In genomic region chr8:111912860-111913432, GRCm38 (mm10) we compare ENCODE assay signal across 8 mouse cellular contexts. TPM values are rescaled to one million over a fixed set of nuclear protein-coding genes. Genes with fewer than 3 reads are reported as not detected.
DNase-seq lines count a peak whose midpoint lies in the region; ATAC-seq and TF ChIP-seq lines count a peak whose summit lies in the region.

No protein-coding gene starts in this region.

- H3K4me2 ChIP-seq in neural tube, embryonic 11.5 days (ENCODE audit: low read depth) = no peak overlapping the region
- H3K4me2 ChIP-seq in hindbrain, embryonic 11.5 days (replicated peaks; ENCODE audit: low read depth, low read length) = no peak overlapping the region
- no peak overlapping the region for H3K4me2 ChIP-seq in midbrain, postnatal 0 days (ENCODE audit: low read depth, low read length, poor library complexity, severe bottlenecking)

- intact Hi-C loops in gastrocnemius, adult 2 months (cut with DNase I) = no loop called here
- intact Hi-C loops in gastrocnemius, postnatal 36 days (cut with DNase I) = no loop called here

- H3K4me1 ChIP-seq in neural tube, embryonic 11.5 days (ENCODE audit: control insufficient read depth, insufficient read depth, low read length) = 0 out of 2 replicates have a peak, but pooled peaks cover 3% of the 10 kb centered on the region
- H3K4me1 ChIP-seq in hindbrain, embryonic 11.5 days (replicated peaks; ENCODE audit: control insufficient read depth, insufficient read depth, low read length) = no peaks in the 10 kb centered on the region
- H3K4me1 ChIP-seq in midbrain, postnatal 0 days (ENCODE audit: insufficient read depth, low read length) = 0 out of 2 replicates have a peak, but pooled peaks cover 3% of the 10 kb centered on the region

- TF ChIP-seq CTCF in gastrocnemius, adult 2 months (IDR thresholded peaks at IDR 0.05) = peak; percentile 29; the same call in 1 of the 2 replicates
- TF ChIP-seq CTCF in midbrain, postnatal 0 days (IDR thresholded peaks at IDR 0.05) = peak; percentile 53

- no peak overlapping the region for H3K27ac ChIP-seq in gastrocnemius, adult 2 months
- H3K27ac ChIP-seq in neural tube, embryonic 11.5 days (ENCODE audit: low read depth, low read length) = no peak overlapping the region
- H3K27ac ChIP-seq in hindbrain, embryonic 11.5 days (ENCODE audit: low read depth, low read length) = no peak overlapping the region
- H3K27ac ChIP-seq in midbrain, postnatal 0 days (ENCODE audit: low read depth, low read length) = no peak overlapping the region

- peaks cover 13% of the 10 kb centered on the region; the same call in 1 of the 2 replicates for H3K27me3 ChIP-seq in neural tube, embryonic 11.5 days (ENCODE audit: control insufficient read depth, insufficient read depth, low read length)
- H3K27me3 ChIP-seq in hindbrain, embryonic 11.5 days (ENCODE audit: control insufficient read depth, insufficient read depth, low read length) = peaks cover 7% of the 10 kb centered on the region; the same call in 1 of the 2 replicates
- no peaks in the 10 kb centered on the region for H3K27me3 ChIP-seq in midbrain, postnatal 0 days (ENCODE audit: insufficient read depth, low read length)

- peak; percentile 36; the same call in 1 of the 2 replicates for ATAC-seq in neural tube, embryonic 11.5 days (ENCODE audit: insufficient read depth, low FRiP score, low TSS enrichment)
- peak; percentile 50; the same call in 1 of the 2 replicates for ATAC-seq in hindbrain, embryonic 11.5 days (ENCODE audit: low FRiP score)
- peak; percentile 79 for ATAC-seq in midbrain, postnatal 0 days (ENCODE audit: low FRiP score)

- H3K4me3 ChIP-seq in gastrocnemius, adult 2 months = no peak overlapping the region
- no peak overlapping the region for H3K4me3 ChIP-seq in neural tube, embryonic 11.5 days (ENCODE audit: low read depth, low read length)
- no peak overlapping the region for H3K4me3 ChIP-seq in hindbrain, embryonic 11.5 days (ENCODE audit: low read depth, low read length)
- H3K4me3 ChIP-seq in midbrain, postnatal 0 days (ENCODE audit: low read depth, low read length) = no peak overlapping the region

- H3K36me3 ChIP-seq in neural tube, embryonic 11.5 days (ENCODE audit: control insufficient read depth, insufficient read depth, low read length) = no peaks in the 10 kb centered on the region
- H3K36me3 ChIP-seq in hindbrain, embryonic 11.5 days (ENCODE audit: control insufficient read depth, insufficient read depth, low read length) = no peaks in the 10 kb centered on the region
- H3K36me3 ChIP-seq in midbrain, postnatal 0 days (ENCODE audit: insufficient read depth, low read length) = peaks cover 11% of the 10 kb centered on the region

- H3K9ac ChIP-seq in neural tube, embryonic 11.5 days (ENCODE audit: low read length) = no peak overlapping the region
- H3K9ac ChIP-seq in hindbrain, embryonic 11.5 days (ENCODE audit: low read depth, low read length) = no peak overlapping the region
- no peak overlapping the region for H3K9ac ChIP-seq in midbrain, postnatal 0 days (replicated peaks; ENCODE audit: low read length, poor library complexity, severe bottlenecking)

- H3K9me3 ChIP-seq in neural tube, embryonic 11.5 days (ENCODE audit: control insufficient read depth, low read length) = no peaks in the 10 kb centered on the region
- H3K9me3 ChIP-seq in hindbrain, embryonic 11.5 days (ENCODE audit: control insufficient read depth, low read length) = no peaks in the 10 kb centered on the region
- no peaks in the 10 kb centered on the region for H3K9me3 ChIP-seq in midbrain, postnatal 0 days (ENCODE audit: low read length)

- DNase-seq in gastrocnemius, adult 2 months = no peak
- DNase-seq in gastrocnemius, postnatal 36 days = no peak
- no peak for DNase-seq in neural tube, embryonic 11.5 days (ENCODE audit: low spot score)
- no peak for DNase-seq in neural tube, embryonic 10.5 days (ENCODE audit: extremely low spot score, low spot score)
- DNase-seq in hindbrain, embryonic 11.5 days (ENCODE audit: low spot score) = no peak
- DNase-seq in midbrain, postnatal 0 days (ENCODE audit: low spot score) = peak; percentile 88
- no peak for DNase-seq in spleen, adult 12 weeks (ENCODE audit: low spot score)
- DNase-seq in gastrocnemius, postnatal 4 days (ENCODE audit: low spot score in 2 of 2) = no peak

- WGBS in neural tube, embryonic 11.5 days = 47% methylated on average over 12 of the region's 12 CpGs
- 54% methylated on average over 12 of the region's 12 CpGs for WGBS in hindbrain, embryonic 11.5 days
- 37% methylated on average over 12 of the region's 12 CpGs for WGBS in midbrain, postnatal 0 days

RNA-seq across cellular contexts. Expression of gene Chst5, which starts 2.7 kb away (rescaled TPM):
- total RNA-seq in gastrocnemius, adult 2 months (2021) = under 1 TPM in 1 of 2 experiments, not detected in 1; 0.14 TPM
- total RNA-seq in gastrocnemius, postnatal 36 days (2021) = under 1 TPM; 0.10 to 0.20 TPM
- 3.2 and 4.3 TPM in 2 replicates for polyA plus RNA-seq in neural tube, embryonic 11.5 days (2014; fragmentation: Nextera tagmentation; extraction: Ambion mirVana)
- 2.9 and 3.2 TPM in 2 replicates for polyA plus RNA-seq in hindbrain, embryonic 11.5 days (2014; fragmentation: Nextera tagmentation; extraction: Ambion mirVana)
- 2.9 and 5.2 TPM in 2 replicates for total RNA-seq in midbrain, postnatal 0 days (2014; rRNA removed)
- 3.4 and 3.6 TPM in 2 replicates for polyA plus RNA-seq in midbrain, postnatal 0 days (2015; fragmentation: Nextera tagmentation; extraction: Ambion mirVana)
- 1 to 10 TPM; 3.4 to 4.7 TPM for total RNA-seq in gastrocnemius, postnatal 4 days (2021)

RNA-seq across cellular contexts. Expression of gene Tmem231, which starts 20.7 kb away (rescaled TPM):
- total RNA-seq in gastrocnemius, adult 2 months (2021) = under 1 TPM; 0.73 to 0.94 TPM
- total RNA-seq in gastrocnemius, postnatal 36 days (2021) = 1 to 10 TPM in 1 of 2 experiments, under 1 TPM in 1; 0.86 to 1.1 TPM
- polyA plus RNA-seq in neural tube, embryonic 11.5 days (2014; fragmentation: Nextera tagmentation; extraction: Ambion mirVana) = 15.3 and 15.7 TPM in 2 replicates
- polyA plus RNA-seq in hindbrain, embryonic 11.5 days (2014; fragmentation: Nextera tagmentation; extraction: Ambion mirVana) = 13.8 and 16.1 TPM in 2 replicates
- total RNA-seq in midbrain, postnatal 0 days (2014; rRNA removed) = 21.3 and 23.7 TPM in 2 replicates
- polyA plus RNA-seq in midbrain, postnatal 0 days (2015; fragmentation: Nextera tagmentation; extraction: Ambion mirVana) = 17.3 and 18.7 TPM in 2 replicates
- total RNA-seq in gastrocnemius, postnatal 4 days (2021) = 1 to 10 TPM; 3.4 to 3.9 TPM

RNA-seq across cellular contexts. Expression of gene Gabarapl2, which starts 27.6 kb away (rescaled TPM):
- total RNA-seq in gastrocnemius, adult 2 months (2021) = 100 to 1,000 TPM in 1 of 2 experiments, 10 to 100 TPM in 1; 99.6 to 105 TPM
- total RNA-seq in gastrocnemius, postnatal 36 days (2021) = 10 to 100 TPM; 90.1 to 93.5 TPM
- 314 and 318 TPM in 2 replicates for polyA plus RNA-seq in neural tube, embryonic 11.5 days (2014; fragmentation: Nextera tagmentation; extraction: Ambion mirVana)
- 347 and 351 TPM in 2 replicates for polyA plus RNA-seq in hindbrain, embryonic 11.5 days (2014; fragmentation: Nextera tagmentation; extraction: Ambion mirVana)
- total RNA-seq in midbrain, postnatal 0 days (2014; rRNA removed) = 117 and 121 TPM in 2 replicates
- 459 and 469 TPM in 2 replicates for polyA plus RNA-seq in midbrain, postnatal 0 days (2015; fragmentation: Nextera tagmentation; extraction: Ambion mirVana)
- total RNA-seq in gastrocnemius, postnatal 4 days (2021) = 10 to 100 TPM; 72.7 to 74.9 TPM

RNA-seq across cellular contexts. Expression of gene Tmem170, which starts 36.4 kb away (rescaled TPM):
- total RNA-seq in gastrocnemius, adult 2 months (2021) = 1 to 10 TPM; 2.1 to 2.7 TPM
- 1 to 10 TPM; 1.1 to 1.9 TPM for total RNA-seq in gastrocnemius, postnatal 36 days (2021)
- 6.0 and 6.6 TPM in 2 replicates for polyA plus RNA-seq in neural tube, embryonic 11.5 days (2014; fragmentation: Nextera tagmentation; extraction: Ambion mirVana)
- polyA plus RNA-seq in hindbrain, embryonic 11.5 days (2014; fragmentation: Nextera tagmentation; extraction: Ambion mirVana) = 7.5 and 11.0 TPM in 2 replicates
- 3.6 TPM in 2 replicates for total RNA-seq in midbrain, postnatal 0 days (2014; rRNA removed)
- polyA plus RNA-seq in midbrain, postnatal 0 days (2015; fragmentation: Nextera tagmentation; extraction: Ambion mirVana) = 2.1 and 2.7 TPM in 2 replicates
- 1 to 10 TPM; 2.0 to 2.9 TPM for total RNA-seq in gastrocnemius, postnatal 4 days (2021)

RNA-seq across cellular contexts. Expression of gene Cfdp1, which starts 58.9 kb away (rescaled TPM):
- total RNA-seq in gastrocnemius, adult 2 months (2021) = 10 to 100 TPM; 17.1 to 21.3 TPM
- 10 to 100 TPM; 14.6 to 17.9 TPM for total RNA-seq in gastrocnemius, postnatal 36 days (2021)
- 205 and 212 TPM in 2 replicates for polyA plus RNA-seq in neural tube, embryonic 11.5 days (2014; fragmentation: Nextera tagmentation; extraction: Ambion mirVana)
- 214 and 223 TPM in 2 replicates for polyA plus RNA-seq in hindbrain, embryonic 11.5 days (2014; fragmentation: Nextera tagmentation; extraction: Ambion mirVana)
- total RNA-seq in midbrain, postnatal 0 days (2014; rRNA removed) = 61.3 and 63.1 TPM in 2 replicates
- polyA plus RNA-seq in midbrain, postnatal 0 days (2015; fragmentation: Nextera tagmentation; extraction: Ambion mirVana) = 196 and 197 TPM in 2 replicates
- total RNA-seq in gastrocnemius, postnatal 4 days (2021) = 10 to 100 TPM; 59.8 to 67.7 TPM
